Comparison of ENCODE assay signal across 34 mouse cellular contexts in genomic region chr15:59218916-59219315, GRCm38 (mm10).
"Had no signal": no experiment of that assay in that cellular context is flagged by ENCODE, and none has a peak within 500 bp of the region (broad histone marks: within the 10 kb centered on the region; RNA-seq: fewer than 3 reads in every experiment).

No protein-coding gene starts in this region.

- H3K4me3 ChIP-seq: heart, embryonic 10.5 days; heart, embryonic 13.5 days; heart, embryonic 15.5 days; hindbrain, embryonic 10.5 days; hindbrain, embryonic 12.5 days; hindbrain, embryonic 13.5 days; hindbrain, embryonic 15.5 days; intestine, embryonic 15.5 days; kidney, embryonic 15.5 days; layer of hippocampus, adult 2 months had no signal

- H3K9ac ChIP-seq: heart, embryonic 13.5 days; heart, embryonic 15.5 days; hindbrain, embryonic 12.5 days; hindbrain, embryonic 13.5 days; hindbrain, embryonic 14.5 days; hindbrain, embryonic 15.5 days; intestine, embryonic 15.5 days; kidney, embryonic 15.5 days had no signal

- H3K9me3 ChIP-seq: heart, embryonic 10.5 days; heart, embryonic 15.5 days; hindbrain, embryonic 10.5 days; hindbrain, embryonic 12.5 days; hindbrain, embryonic 13.5 days; hindbrain, embryonic 15.5 days; intestine, embryonic 15.5 days; kidney, embryonic 15.5 days had no signal

- ATAC-seq: hindbrain, embryonic 16.5 days; hindbrain, postnatal 0 days; inflammation-experienced regulatory T-cells, adult 6 months; intestine, embryonic 15.5 days; intestine, embryonic 16.5 days; intestine, postnatal 0 days had no signal

- H3K27me3 ChIP-seq: heart, embryonic 13.5 days; heart, embryonic 15.5 days; hindbrain, embryonic 12.5 days; hindbrain, embryonic 13.5 days; hindbrain, embryonic 15.5 days; intestine, embryonic 15.5 days; kidney, embryonic 15.5 days had no signal

- DNase-seq: heart, postnatal 10 days; heart, postnatal 14 days; heart, postnatal 36 days; heart, postnatal 4 days; kidney, adult 11 months; kidney, adult 18-20 months; kidney, adult 2 months; kidney, adult 8-10 months; kidney, adult 9 months; kidney, postnatal 10 days; kidney, postnatal 14 days; kidney, postnatal 25 days; kidney, postnatal 36 days; kidney, postnatal 4 days; layer of hippocampus, adult 9-11 months; layer of hippocampus, postnatal 36 days had no signal

- H3K36me3 ChIP-seq: heart, embryonic 10.5 days; heart, embryonic 13.5 days; heart, embryonic 15.5 days; hindbrain, embryonic 10.5 days; hindbrain, embryonic 12.5 days; hindbrain, embryonic 13.5 days; hindbrain, embryonic 15.5 days; intestine, embryonic 15.5 days; kidney, embryonic 15.5 days had no signal

- H3K4me1 ChIP-seq: heart, embryonic 10.5 days; hindbrain, embryonic 10.5 days; hindbrain, embryonic 12.5 days; hindbrain, embryonic 13.5 days; hindbrain, embryonic 15.5 days; intestine, embryonic 15.5 days; kidney, embryonic 15.5 days had no signal

- H3K4me2 ChIP-seq: heart, embryonic 11.5 days; heart, embryonic 13.5 days; heart, embryonic 15.5 days; hindbrain, embryonic 12.5 days; hindbrain, embryonic 13.5 days; hindbrain, embryonic 14.5 days; hindbrain, embryonic 15.5 days; intestine, embryonic 15.5 days; kidney, embryonic 15.5 days had no signal

- H3K27ac ChIP-seq: heart, embryonic 10.5 days; heart, embryonic 13.5 days; heart, embryonic 15.5 days; hindbrain, embryonic 10.5 days; hindbrain, embryonic 12.5 days; hindbrain, embryonic 13.5 days; hindbrain, embryonic 14.5 days; hindbrain, embryonic 15.5 days; hindbrain, postnatal 0 days; intestine, embryonic 15.5 days; kidney, embryonic 15.5 days; kidney, postnatal 0 days; layer of hippocampus, adult 2 months had no signal
